Mouse (Mus musculus) stomach, embryonic 15.5 days (tissue): ENCODE measurements around the gene Qrich2. TPM values are rescaled to one million over a fixed set of nuclear protein-coding genes. Genes with fewer than 3 reads are reported as not detected.

Source experiments
- ATAC-seq: fragments of 200-750 bp; cut with Nextera tagmentation; 2 replicates; pipeline ENCODE4 v1.8.0; 2017; ENCODE audit warnings: low read depth, moderate number of reproducible peaks, moderate TSS enrichment; ENCODE audit not compliant: insufficient read depth, low FRiP score
- H3K27ac ChIP-seq: fragments of 300-500 bp; sonication (generic); 2 replicates; pipeline ENCODE4 v1.5.1; 2015; ENCODE audit warnings: mild to moderate bottlenecking, inconsistent platforms
- H3K27me3 ChIP-seq: fragments of 300-500 bp; sonication (generic); replicated peaks from 2 replicates; pipeline ENCODE4 v1.6.1; 2015; ENCODE audit warnings: inconsistent platforms
- H3K36me3 ChIP-seq: fragments of 300-500 bp; sonication (generic); 2 replicates; pipeline ENCODE4 v1.6.1; 2015; ENCODE audit warnings: inconsistent platforms
- H3K4me1 ChIP-seq: fragments of 300-500 bp; sonication (generic); 2 replicates; pipeline ENCODE4 v1.6.1; 2015; ENCODE audit warnings: inconsistent platforms
- H3K4me2 ChIP-seq: fragments of 300-500 bp; sonication (generic); 2 replicates; pipeline ENCODE4 v1.6.1; 2015; ENCODE audit warnings: mild to moderate bottlenecking, inconsistent platforms
- H3K4me3 ChIP-seq: fragments of 300-500 bp; sonication (generic); replicated peaks from 2 replicates; pipeline ENCODE4 v1.5.1; 2015; ENCODE audit warnings: inconsistent platforms
- H3K9ac ChIP-seq: fragments of 300-500 bp; sonication (generic); 2 replicates; pipeline ENCODE4 v1.6.1; 2015; ENCODE audit warnings: inconsistent platforms
- H3K9me3 ChIP-seq: fragments of 300-500 bp; sonication (generic); 2 replicates; pipeline ENCODE4 v1.6.1; 2016; ENCODE audit warnings: inconsistent platforms
- WGBS: fragments of 180-500 bp; shearing (Covaris S2); methylation state at CpG from one replicate; pipeline ENCODE4 v1.1.7; 2015; 5-methylcytosine and 5-hydroxymethylcytosine counted together
- polyA plus RNA-seq: library from polyadenylated mRNA; unstranded; fragments of >200 nt; fragmentation: Nextera tagmentation; extraction: Ambion mirVana; gene quantifications from 2 replicates; pipeline ENCODE4 v1.2.1, GENCODE M21; 2015

The Qrich2 gene
- polyA plus RNA-seq, 1 experiment from 2014 or later, result 0.50 TPM

GRCm38 (mm10) chr11:116463833-116464232 lies 2.2 kb downstream of the Qrich2 start:
- ATAC-seq, result peak; percentile 62; the same call in 1 of the 2 replicates
- Histone ChIP-seq H3K36me3 (no peaks in the 10 kb centered on the region), H3K9ac (no peak overlapping the region), H3K4me2 (no peak overlapping the region), H3K4me3 (no peak overlapping the region), H3K27me3 (no peaks in the 10 kb centered on the region), H3K27ac (no peak overlapping the region), H3K9me3 (no peaks in the 10 kb centered on the region), H3K4me1 (no peaks in the 10 kb centered on the region)
- WGBS, result 8% methylated on average over 2 of the region's 2 CpGs

- Histone ChIP-seq H3K4me1 (no peaks in the 10 kb centered on the region), H3K9me3 (no peaks in the 10 kb centered on the region), H3K9ac (no peak overlapping the region), H3K4me2 (no peak overlapping the region), H3K36me3 (no peaks in the 10 kb centered on the region), H3K27ac (no peak overlapping the region), H3K27me3 (no peaks in the 10 kb centered on the region), H3K4me3 (no peak overlapping the region)
- no peak for ATAC-seq
- WGBS, result 47% methylated on average over 5 of the region's 5 CpGs
These were observed 2.7 kb downstream of the Qrich2 start for GRCm38 (mm10) chr11:116463338-116463737.

- no peak overlapping the region for H3K27ac ChIP-seq
- no peak for ATAC-seq
- no peaks in the 10 kb centered on the region for H3K9me3 ChIP-seq
- no peaks in the 10 kb centered on the region for H3K4me1 ChIP-seq
- 65% methylated on average over 4 of the region's 4 CpGs for WGBS
- no peaks in the 10 kb centered on the region for H3K36me3 ChIP-seq
- H3K9ac ChIP-seq, result no peak overlapping the region
- no peak overlapping the region for H3K4me3 ChIP-seq
- no peak overlapping the region for H3K4me2 ChIP-seq
- no peaks in the 10 kb centered on the region for H3K27me3 ChIP-seq
These were observed 6.3 kb downstream of the Qrich2 start for GRCm38 (mm10) chr11:116459786-116460185.

GRCm38 (mm10) chr11:116456234-116456633 lies 9.8 kb downstream of the Qrich2 start:
- Histone ChIP-seq H3K4me1 (no peaks in the 10 kb centered on the region), H3K9ac (no peak overlapping the region), H3K27ac (no peak overlapping the region), H3K9me3 (no peaks in the 10 kb centered on the region), H3K4me2 (no peak overlapping the region), H3K36me3 (no peaks in the 10 kb centered on the region), H3K27me3 (no peaks in the 10 kb centered on the region), H3K4me3 (no peak overlapping the region)
- no peak for ATAC-seq
- 82% methylated on average over 8 of the region's 8 CpGs for WGBS

- Histone ChIP-seq H3K27ac (no peak overlapping the region), H3K4me1 (no peaks in the 10 kb centered on the region), H3K36me3 (no peaks in the 10 kb centered on the region), H3K9ac (no peak overlapping the region), H3K4me2 (no peak overlapping the region), H3K27me3 (no peaks in the 10 kb centered on the region), H3K9me3 (no peaks in the 10 kb centered on the region), H3K4me3 (no peak overlapping the region)
- ATAC-seq, result no peak
- 86% methylated on average over 10 of the region's 10 CpGs for WGBS
These were observed 12.2 kb downstream of the Qrich2 start for GRCm38 (mm10) chr11:116453889-116454288.

- no peak overlapping the region for H3K4me3 ChIP-seq
- peaks cover 11% of the 10 kb centered on the region; the same call in 1 of the 2 replicates for H3K4me1 ChIP-seq
- H3K36me3 ChIP-seq, result no peaks in the 10 kb centered on the region
- ATAC-seq, result no peak
- 0 out of 2 replicates have a peak, but pooled peaks cover 14% of the 10 kb centered on the region for H3K27me3 ChIP-seq
- H3K4me2 ChIP-seq, result no peak overlapping the region
- H3K9me3 ChIP-seq, result no peaks in the 10 kb centered on the region
- no peak overlapping the region for H3K27ac ChIP-seq
- no peak overlapping the region for H3K9ac ChIP-seq
- 94% methylated on average over 3 of the region's 3 CpGs for WGBS
These were observed 16.7 kb downstream of the Qrich2 start for GRCm38 (mm10) chr11:116449341-116449740.

GRCm38 (mm10) chr11:116447822-116448221 lies 18.2 kb downstream of the Qrich2 start:
- Histone ChIP-seq H3K27me3 (0 out of 2 replicates have a peak, but pooled peaks cover 14% of the 10 kb centered on the region), H3K4me1 (peaks cover 11% of the 10 kb centered on the region; the same call in 1 of the 2 replicates), H3K9me3 (no peaks in the 10 kb centered on the region), H3K36me3 (no peaks in the 10 kb centered on the region), H3K27ac (no peak overlapping the region), H3K4me2 (no peak overlapping the region), H3K4me3 (no peak overlapping the region), H3K9ac (no peak overlapping the region)
- ATAC-seq, result no peak
- 69% methylated on average over 5 of the region's 5 CpGs for WGBS

GRCm38 (mm10) chr11:116446308-116446887 lies 19.6 kb downstream of the Qrich2 start:
- peaks cover 11% of the 10 kb centered on the region; the same call in 1 of the 2 replicates for H3K4me1 ChIP-seq
- no peak overlapping the region for H3K9ac ChIP-seq
- no peak overlapping the region for H3K27ac ChIP-seq
- peak overlapping the region; percentile 49 for H3K4me2 ChIP-seq
- H3K4me3 ChIP-seq, result peak overlapping the region; percentile 16; the same call in 1 of the 2 replicates
- H3K9me3 ChIP-seq, result no peaks in the 10 kb centered on the region
- 0 out of 2 replicates have a peak, but pooled peaks cover 14% of the 10 kb centered on the region for H3K27me3 ChIP-seq
- H3K36me3 ChIP-seq, result no peaks in the 10 kb centered on the region
- ATAC-seq, result peak; percentile 33; the same call in 1 of the 2 replicates
- 10% methylated on average over 19 of the region's 19 CpGs for WGBS

- peak; percentile 17; the same call in 1 of the 2 replicates for ATAC-seq
- no peak overlapping the region for H3K9ac ChIP-seq
- no peaks in the 10 kb centered on the region for H3K36me3 ChIP-seq
- no peak overlapping the region for H3K27ac ChIP-seq
- H3K4me1 ChIP-seq, result peaks cover 11% of the 10 kb centered on the region; the same call in 1 of the 2 replicates
- 29% methylated on average over 16 of the region's 16 CpGs for WGBS
- no peaks in the 10 kb centered on the region for H3K9me3 ChIP-seq
- 0 out of 2 replicates have a peak, but pooled peaks cover 14% of the 10 kb centered on the region for H3K27me3 ChIP-seq
- peak overlapping the region; percentile 49; the same call in 1 of the 2 replicates for H3K4me2 ChIP-seq
- H3K4me3 ChIP-seq, result no peak overlapping the region
These were observed 20.3 kb downstream of the Qrich2 start for GRCm38 (mm10) chr11:116445596-116446307.

- WGBS, result 86% methylated on average over 6 of the region's 6 CpGs
- no peak for ATAC-seq
- Histone ChIP-seq H3K9me3 (no peaks in the 10 kb centered on the region), H3K4me2 (no peak overlapping the region), H3K4me1 (peaks cover 11% of the 10 kb centered on the region; the same call in 1 of the 2 replicates), H3K9ac (no peak overlapping the region), H3K27me3 (0 out of 2 replicates have a peak, but pooled peaks cover 14% of the 10 kb centered on the region), H3K36me3 (0 out of 2 replicates have a peak, but pooled peaks cover 4% of the 10 kb centered on the region), H3K4me3 (no peak overlapping the region), H3K27ac (no peak overlapping the region)
These were observed 22.1 kb downstream of the Qrich2 start for GRCm38 (mm10) chr11:116443935-116444334.

- Histone ChIP-seq H3K4me1 (peaks cover 11% of the 10 kb centered on the region; the same call in 1 of the 2 replicates), H3K27me3 (0 out of 2 replicates have a peak, but pooled peaks cover 14% of the 10 kb centered on the region), H3K27ac (no peak overlapping the region), H3K9ac (no peak overlapping the region), H3K9me3 (no peaks in the 10 kb centered on the region), H3K4me2 (no peak overlapping the region), H3K36me3 (0 out of 2 replicates have a peak, but pooled peaks cover 4% of the 10 kb centered on the region), H3K4me3 (no peak overlapping the region)
- 83% methylated on average over 6 of the region's 6 CpGs for WGBS
- no peak for ATAC-seq
These were observed 22.7 kb downstream of the Qrich2 start for GRCm38 (mm10) chr11:116443311-116443710.

- no peak for ATAC-seq
- WGBS, result 65% methylated on average over 6 of the region's 6 CpGs
- Histone ChIP-seq H3K9ac (no peak overlapping the region; the same call in 1 of the 2 replicates), H3K4me1 (peaks cover 11% of the 10 kb centered on the region; the same call in 1 of the 2 replicates), H3K27me3 (0 out of 2 replicates have a peak, but pooled peaks cover 10% of the 10 kb centered on the region), H3K27ac (no peak overlapping the region), H3K36me3 (0 out of 2 replicates have a peak, but pooled peaks cover 4% of the 10 kb centered on the region), H3K4me3 (no peak overlapping the region), H3K9me3 (no peaks in the 10 kb centered on the region), H3K4me2 (no peak overlapping the region)
These were observed 23.2 kb downstream of the Qrich2 start for GRCm38 (mm10) chr11:116442867-116443177.
